In genomic region chr9:12587289-12588057, GRCm38 (mm10) we compare ENCODE assay signal across 17 mouse cellular contexts.
DNase-seq lines count a peak whose midpoint lies in the region; ATAC-seq lines count a peak whose summit lies in the region.
"Had no signal": no experiment of that assay in that cellular context is flagged by ENCODE, and none has a peak within 500 bp of the region (broad histone marks: within the 10 kb centered on the region; RNA-seq: fewer than 3 reads in every experiment).

No protein-coding gene starts in this region.

- H3K4me3 ChIP-seq in hindbrain, embryonic 11.5 days (ENCODE audit: low read depth, low read length) = no peak overlapping the region
- no peak overlapping the region for H3K4me3 ChIP-seq in hindbrain, embryonic 16.5 days (ENCODE audit: low read length)
- no peak overlapping the region for H3K4me3 ChIP-seq in neural tube, embryonic 12.5 days
- H3K4me3 ChIP-seq: embryonic facial prominence, embryonic 12.5 days; forebrain, embryonic 15.5 days; heart, embryonic 12.5 days; intestine, embryonic 15.5 days had no signal

- peak; percentile 19 for DNase-seq in hindbrain, embryonic 11.5 days (ENCODE audit: low spot score)
- peak; percentile 28 for DNase-seq in embryo, embryonic 10 days (ENCODE audit: low spot score)
- DNase-seq in embryo, embryonic 9.5 days (ENCODE audit: extremely low spot score) = peak; percentile 2
- DNase-seq in heart, adult 11 months = no peak
- DNase-seq in gastrocnemius, postnatal 25 days = no peak
- no peak for DNase-seq in lung, postnatal 4 days
- DNase-seq: adrenal gland, postnatal 10 days; cerebellum, adult 11-12 months; cerebellum, adult 9-10 months; cerebellum, postnatal 25 days; heart, postnatal 36 days had no signal

- H3K4me1 ChIP-seq in hindbrain, embryonic 11.5 days (replicated peaks; ENCODE audit: control insufficient read depth, insufficient read depth, low read length) = no peaks in the 10 kb centered on the region
- no peaks in the 10 kb centered on the region for H3K4me1 ChIP-seq in hindbrain, embryonic 16.5 days (ENCODE audit: control insufficient read depth, insufficient read depth, low read depth, low read length)
- H3K4me1 ChIP-seq in neural tube, embryonic 12.5 days = no peaks in the 10 kb centered on the region
- H3K4me1 ChIP-seq: embryonic facial prominence, embryonic 12.5 days; forebrain, embryonic 15.5 days; heart, embryonic 12.5 days; intestine, embryonic 15.5 days had no signal

- H3K9me3 ChIP-seq in hindbrain, embryonic 11.5 days (ENCODE audit: control insufficient read depth, low read length) = no peaks in the 10 kb centered on the region
- H3K9me3 ChIP-seq in hindbrain, embryonic 16.5 days (ENCODE audit: control insufficient read depth, low read length) = no peaks in the 10 kb centered on the region
- H3K9me3 ChIP-seq in neural tube, embryonic 12.5 days = no peaks in the 10 kb centered on the region
- H3K9me3 ChIP-seq: embryonic facial prominence, embryonic 12.5 days; forebrain, embryonic 15.5 days; heart, embryonic 12.5 days; intestine, embryonic 15.5 days had no signal

- ATAC-seq in hindbrain, embryonic 11.5 days (ENCODE audit: low FRiP score) = peak; percentile 81
- no peak for ATAC-seq in hindbrain, embryonic 16.5 days
- ATAC-seq in neural tube, embryonic 12.5 days (ENCODE audit: low FRiP score, low read depth) = peak; percentile 89
- ATAC-seq: forebrain, embryonic 15.5 days; intestine, embryonic 15.5 days had no signal

- H3K27me3 ChIP-seq in hindbrain, embryonic 11.5 days (ENCODE audit: control insufficient read depth, insufficient read depth, low read length) = no peaks in the 10 kb centered on the region
- no peaks in the 10 kb centered on the region for H3K27me3 ChIP-seq in hindbrain, embryonic 16.5 days (replicated peaks; ENCODE audit: control insufficient read depth, insufficient read depth, low read length)
- H3K27me3 ChIP-seq in neural tube, embryonic 12.5 days (replicated peaks) = 0 out of 2 replicates have a peak, but pooled peaks cover 3% of the 10 kb centered on the region
- H3K27me3 ChIP-seq: embryonic facial prominence, embryonic 12.5 days; forebrain, embryonic 15.5 days; heart, embryonic 12.5 days; intestine, embryonic 15.5 days had no signal

- no peaks in the 10 kb centered on the region for H3K36me3 ChIP-seq in hindbrain, embryonic 11.5 days (ENCODE audit: control insufficient read depth, insufficient read depth, low read length)
- H3K36me3 ChIP-seq in hindbrain, embryonic 16.5 days (ENCODE audit: control insufficient read depth, insufficient read depth, low read length) = no peaks in the 10 kb centered on the region
- H3K36me3 ChIP-seq in neural tube, embryonic 12.5 days = no peaks in the 10 kb centered on the region
- H3K36me3 ChIP-seq: embryonic facial prominence, embryonic 12.5 days; forebrain, embryonic 15.5 days; heart, embryonic 12.5 days; intestine, embryonic 15.5 days had no signal

- H3K9ac ChIP-seq in hindbrain, embryonic 11.5 days (ENCODE audit: low read depth, low read length) = no peak overlapping the region
- H3K9ac ChIP-seq in hindbrain, embryonic 16.5 days (ENCODE audit: low read depth, low read length) = no peak overlapping the region
- no peak overlapping the region for H3K9ac ChIP-seq in neural tube, embryonic 12.5 days
- H3K9ac ChIP-seq: embryonic facial prominence, embryonic 12.5 days; forebrain, embryonic 15.5 days; heart, embryonic 12.5 days; intestine, embryonic 15.5 days had no signal

- H3K27ac ChIP-seq in hindbrain, embryonic 11.5 days (ENCODE audit: low read depth, low read length) = no peak overlapping the region
- no peak overlapping the region for H3K27ac ChIP-seq in hindbrain, embryonic 16.5 days (ENCODE audit: low read depth, low read length)
- no peak overlapping the region for H3K27ac ChIP-seq in neural tube, embryonic 12.5 days
- H3K27ac ChIP-seq: embryonic facial prominence, embryonic 12.5 days; forebrain, embryonic 15.5 days; intestine, embryonic 15.5 days had no signal

- no peak overlapping the region for H3K4me2 ChIP-seq in hindbrain, embryonic 11.5 days (replicated peaks; ENCODE audit: low read depth, low read length)
- no peak overlapping the region for H3K4me2 ChIP-seq in hindbrain, embryonic 16.5 days (ENCODE audit: low read length)
- H3K4me2 ChIP-seq in neural tube, embryonic 12.5 days (replicated peaks) = no peak overlapping the region
- H3K4me2 ChIP-seq: embryonic facial prominence, embryonic 12.5 days; forebrain, embryonic 15.5 days; heart, embryonic 12.5 days; intestine, embryonic 15.5 days had no signal

Comparison
In these comparisons a context has a peak if more than half of its experiments do, and no peak if none do; other contexts are left out.
1. DNase-seq: peak in hindbrain, embryonic 11.5 days (single experiment), embryo, embryonic 10 days (single experiment) and embryo, embryonic 9.5 days (single experiment); none in heart, adult 11 months (single experiment), gastrocnemius, postnatal 25 days (single experiment) and lung, postnatal 4 days (0 of 2).